10 mouse cellular contexts compared by ENCODE assay signal in the genomic region with DNA sequence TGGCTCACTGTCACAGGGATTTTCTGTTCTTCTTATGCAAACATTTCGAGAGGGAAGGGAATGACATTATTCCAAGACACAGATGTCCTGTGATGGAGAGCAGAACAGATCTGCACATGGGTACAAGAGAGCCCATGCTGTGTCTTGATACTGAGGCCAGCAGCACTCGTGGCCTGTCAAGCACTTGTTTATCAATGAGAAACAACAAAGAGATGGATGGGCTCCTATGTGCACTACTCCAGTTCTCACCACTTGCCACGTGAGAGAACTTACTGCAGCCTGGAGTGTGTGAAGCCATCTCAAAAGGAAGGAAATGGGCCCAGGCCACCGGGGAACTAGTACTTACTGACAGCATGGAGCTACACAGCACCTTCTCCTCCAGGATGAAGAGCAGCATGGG. TPM values are rescaled to one million over a fixed set of nuclear protein-coding genes. Genes with fewer than 3 reads are reported as not detected.
A peak's percentile ranks its signal among the peaks of the same experiment; 100 is the strongest.
DNase-seq lines count a peak whose midpoint lies in the region; ATAC-seq and TF ChIP-seq lines count a peak whose summit lies in the region.
"Had no signal": no experiment of that assay in that cellular context is flagged by ENCODE, and none has a peak within 500 bp of the region (broad histone marks: within the 10 kb centered on the region; RNA-seq: fewer than 3 reads in every experiment).

No protein-coding gene starts in this region.

- intact Hi-C loops in left cerebral cortex, postnatal 10 days (cut with DNase I), result no loop called here

- 27% methylated on average over 4 of the region's 4 CpGs for WGBS in lung, embryonic 14.5 days
- 44% methylated on average over 4 of the region's 4 CpGs for WGBS in forebrain, embryonic 14.5 days
- WGBS in liver, postnatal 0 days (ENCODE audit: insufficient replicate concordance), result 41% methylated on average over 4 of the region's 4 CpGs

- H3K36me3 ChIP-seq in lung, embryonic 14.5 days (ENCODE audit: insufficient read depth), result no peaks in the 10 kb centered on the region
- H3K36me3 ChIP-seq in forebrain, embryonic 14.5 days (ENCODE audit: control insufficient read depth, insufficient read depth, low read length), result no peaks in the 10 kb centered on the region
- peaks cover 4% of the 10 kb centered on the region; the same call in 1 of the 2 replicates for H3K36me3 ChIP-seq in liver, postnatal 0 days (replicated peaks; ENCODE audit: insufficient read depth, low read length)
- H3K36me3 ChIP-seq: neural tube, embryonic 15.5 days had no signal

- H3K27me3 ChIP-seq in lung, embryonic 14.5 days (ENCODE audit: insufficient read depth, low read length), result no peaks in the 10 kb centered on the region
- H3K27me3 ChIP-seq in forebrain, embryonic 14.5 days (replicated peaks; ENCODE audit: control insufficient read depth, insufficient read depth, low read length), result no peaks in the 10 kb centered on the region
- no peaks in the 10 kb centered on the region for H3K27me3 ChIP-seq in liver, postnatal 0 days (ENCODE audit: insufficient read depth, low read length)
- H3K27me3 ChIP-seq: neural tube, embryonic 15.5 days had no signal

- no peak for TF ChIP-seq CTCF in lung, embryonic 14.5 days (IDR thresholded peaks at IDR 0.05; ENCODE audit: low read depth)
- TF ChIP-seq CTCF in liver, postnatal 0 days (IDR thresholded peaks at IDR 0.05; ENCODE audit: low read depth), result no peak

- no peak overlapping the region for H3K9ac ChIP-seq in lung, embryonic 14.5 days
- no peak overlapping the region for H3K9ac ChIP-seq in forebrain, embryonic 14.5 days (ENCODE audit: low read length)
- no peak overlapping the region for H3K9ac ChIP-seq in liver, postnatal 0 days (replicated peaks)
- H3K9ac ChIP-seq: liver, embryonic 14.5 days; neural tube, embryonic 15.5 days had no signal

- no peak overlapping the region for H3K4me3 ChIP-seq in lung, embryonic 14.5 days (ENCODE audit: low read depth, low read length)
- no peak overlapping the region for H3K4me3 ChIP-seq in forebrain, embryonic 14.5 days (ENCODE audit: low read depth, low read length)
- H3K4me3 ChIP-seq in liver, postnatal 0 days (ENCODE audit: low read depth, low read length), result no peak overlapping the region
- H3K4me3 ChIP-seq: neural tube, embryonic 15.5 days had no signal

- H3K4me1 ChIP-seq in lung, embryonic 14.5 days (ENCODE audit: insufficient read depth), result peaks cover under 1% of the 10 kb centered on the region
- H3K4me1 ChIP-seq in forebrain, embryonic 14.5 days (ENCODE audit: control insufficient read depth, insufficient read depth, low read length), result peaks cover 18% of the 10 kb centered on the region
- H3K4me1 ChIP-seq in liver, postnatal 0 days (ENCODE audit: insufficient read depth), result peaks cover 29% of the 10 kb centered on the region

- H3K4me2 ChIP-seq in lung, embryonic 14.5 days, result no peak overlapping the region
- H3K4me2 ChIP-seq in forebrain, embryonic 14.5 days (ENCODE audit: low read length), result no peak overlapping the region
- H3K4me2 ChIP-seq in liver, postnatal 0 days (ENCODE audit: low read depth, low read length), result peak overlapping the region; percentile 30; the same call in 1 of the 2 replicates
- H3K4me2 ChIP-seq: neural tube, embryonic 15.5 days had no signal

- peak; percentile 36; the same call in 1 of the 2 replicates for ATAC-seq in lung, embryonic 14.5 days (ENCODE audit: insufficient read depth)
- ATAC-seq in forebrain, embryonic 14.5 days, result peak; percentile 20; the same call in 1 of the 2 replicates
- ATAC-seq in liver, postnatal 0 days, result no peak

- no peak for TF ChIP-seq EP300 in liver, postnatal 0 days (IDR thresholded peaks at IDR 0.05; ENCODE audit: low read depth)

- peak; percentile 95 for DNase-seq in heart, adult 11 months
- DNase-seq in heart, adult 18-20 months, result no peak
- peak; percentile 22 for DNase-seq in lung, embryonic 14.5 days
- DNase-seq in lung, postnatal 25 days (ENCODE audit: low spot score), result no peak
- no peak for DNase-seq in forebrain, embryonic 14.5 days (ENCODE audit: low spot score)
- no peak for DNase-seq in liver, postnatal 0 days
- DNase-seq in spleen, postnatal 4 days (ENCODE audit: low spot score in 2 of 2), result no peak
- DNase-seq in left cerebral cortex, postnatal 10 days (ENCODE audit: extremely low spot score in 1 of 2, low spot score in 2 of 2), result no peak

- H3K27ac ChIP-seq in lung, embryonic 14.5 days (ENCODE audit: low read depth), result peak overlapping the region; percentile 40
- H3K27ac ChIP-seq in forebrain, embryonic 14.5 days (ENCODE audit: low read depth, low read length), result no peak overlapping the region
- H3K27ac ChIP-seq in liver, postnatal 0 days (ENCODE audit: low read depth), result peak overlapping the region; percentile 63
- H3K27ac ChIP-seq: liver, embryonic 14.5 days; neural tube, embryonic 15.5 days had no signal

- H3K9me3 ChIP-seq in lung, embryonic 14.5 days (ENCODE audit: low read depth, low read length), result no peaks in the 10 kb centered on the region
- no peaks in the 10 kb centered on the region for H3K9me3 ChIP-seq in forebrain, embryonic 14.5 days (replicated peaks; ENCODE audit: control insufficient read depth, low read length)
- H3K9me3 ChIP-seq in liver, postnatal 0 days (ENCODE audit: low read length), result no peaks in the 10 kb centered on the region
- H3K9me3 ChIP-seq: neural tube, embryonic 15.5 days had no signal

RNA-seq across cellular contexts. Expression of a gene that starts 27.2 kb away (rescaled TPM):
- total RNA-seq in heart, adult 18-20 months (2021), result 10 to 100 TPM; 21.3 to 22.5 TPM
- polyA plus RNA-seq in lung, embryonic 14.5 days (2014; fragmentation: Nextera tagmentation; extraction: Ambion mirVana), result 31.2 and 32.4 TPM in 2 replicates
- polyA plus RNA-seq in forebrain, embryonic 14.5 days (2014; fragmentation: Nextera tagmentation; extraction: Ambion mirVana), result 17.1 and 25.1 TPM in 2 replicates
- 15.2 and 17.2 TPM in 2 replicates for polyA plus RNA-seq in liver, postnatal 0 days (2015; fragmentation: Nextera tagmentation; extraction: Ambion mirVana)
- 10 to 100 TPM; 13.9 to 14.5 TPM for total RNA-seq in left cerebral cortex, postnatal 10 days (2021)

Comparison
In these comparisons a context has a peak if more than half of its experiments do, and no peak if none do; other contexts are left out.
1. DNase-seq: peak in heart, adult 11 months (single experiment) and lung, embryonic 14.5 days (single experiment); none in heart, adult 18-20 months (0 of 2), lung, postnatal 25 days (single experiment), forebrain, embryonic 14.5 days (single experiment), liver, postnatal 0 days (single experiment), spleen, postnatal 4 days (0 of 2) and left cerebral cortex, postnatal 10 days (0 of 2).